Mouse (Mus musculus) lung, embryonic 15.5 days (tissue): ENCODE measurements around the gene Cbfa2t3. TPM values are rescaled to one million over a fixed set of nuclear protein-coding genes. Genes with fewer than 3 reads are reported as not detected.
"Not testable (repeated sequence)": the region's sequence is repeated elsewhere in the genome, so short reads cannot be mapped to it uniquely, and the experiment has no call there.

Experiments
- ATAC-seq: fragments of 200-750 bp; cut with Nextera tagmentation; 2 replicates; pipeline ENCODE4 v1.8.0; 2017; ENCODE audit warnings: moderate number of reproducible peaks, borderline replicate concordance; ENCODE audit not compliant: low FRiP score, low TSS enrichment; ENCODE audit errors: extremely low read depth
- H3K27ac ChIP-seq: fragments of 300-500 bp; sonication (generic); 2 replicates; pipeline ENCODE4 v1.5.1; 2015; ENCODE audit warnings: moderate library complexity, mild to moderate bottlenecking, inconsistent platforms
- H3K27me3 ChIP-seq: fragments of 300-500 bp; sonication (generic); 2 replicates; pipeline ENCODE4 v1.6.1; 2015; ENCODE audit warnings: inconsistent platforms
- H3K36me3 ChIP-seq: fragments of 300-500 bp; sonication (generic); 2 replicates; pipeline ENCODE4 v1.6.1; 2015; ENCODE audit warnings: inconsistent platforms
- H3K4me1 ChIP-seq: fragments of 300-500 bp; sonication (generic); 2 replicates; pipeline ENCODE4 v1.6.1; 2015; ENCODE audit warnings: inconsistent platforms
- H3K4me2 ChIP-seq: fragments of 300-500 bp; sonication (generic); 2 replicates; pipeline ENCODE4 v1.6.1; 2015; ENCODE audit warnings: inconsistent platforms, mild to moderate bottlenecking, moderate library complexity
- H3K4me3 ChIP-seq: fragments of 300-500 bp; sonication (generic); 2 replicates; pipeline ENCODE4 v1.5.1; 2015; ENCODE audit warnings: mild to moderate bottlenecking, inconsistent platforms
- H3K9ac ChIP-seq: fragments of 300-500 bp; sonication (generic); 2 replicates; pipeline ENCODE4 v1.6.1; 2015; ENCODE audit warnings: inconsistent platforms
- H3K9me3 ChIP-seq: fragments of 300-500 bp; sonication (generic); 2 replicates; pipeline ENCODE4 v1.6.1; 2016; ENCODE audit warnings: inconsistent platforms
- WGBS: fragments of 180-500 bp; shearing (Covaris S2); methylation state at CpG from one replicate; pipeline ENCODE4 v1.1.7; 2015; 5-methylcytosine and 5-hydroxymethylcytosine counted together
- polyA plus RNA-seq: library from polyadenylated mRNA; unstranded; fragments of >200 nt; fragmentation: Nextera tagmentation; extraction: Ambion mirVana; gene quantifications from 2 replicates; pipeline ENCODE4 v1.2.1, GENCODE M21; 2015

Gene Cbfa2t3
- polyA plus RNA-seq, 1 experiment from 2014 or later = 5.4 TPM

DNA sequence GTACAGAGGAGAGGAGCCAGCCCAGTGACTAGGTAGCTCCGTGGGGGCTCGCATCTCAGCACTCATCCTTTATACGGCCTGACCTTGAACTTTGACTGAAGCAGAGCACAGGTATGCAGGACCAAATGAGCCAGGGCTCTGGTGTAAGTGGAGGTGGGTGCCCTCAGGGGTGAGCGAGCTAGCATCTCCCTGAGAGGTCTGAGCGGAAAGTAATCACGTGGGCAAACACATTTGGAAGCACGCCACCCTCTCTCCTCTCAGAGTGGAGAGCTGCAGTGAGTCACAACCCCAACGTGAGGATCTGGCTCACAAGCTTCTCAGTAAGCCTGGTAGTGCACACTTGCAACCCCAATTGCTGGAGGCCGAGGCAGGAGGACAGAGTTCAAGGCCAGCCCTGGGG lies 56.8 kb downstream of the Cbfa2t3 start:
- H3K4me2 ChIP-seq = no peak overlapping the region
- H3K9me3 ChIP-seq = no peaks in the 10 kb centered on the region
- H3K4me3 ChIP-seq = no peak overlapping the region
- H3K27me3 ChIP-seq = 0 out of 2 replicates have a peak, but pooled peaks cover 6% of the 10 kb centered on the region
- no peak for ATAC-seq
- no peak overlapping the region for H3K9ac ChIP-seq
- H3K27ac ChIP-seq = no peak overlapping the region
- 46% methylated on average over 9 of the region's 9 CpGs for WGBS
- H3K4me1 ChIP-seq = peaks cover 44% of the 10 kb centered on the region
- H3K36me3 ChIP-seq = no peaks in the 10 kb centered on the region

- 58% methylated on average over 15 of the region's 15 CpGs for WGBS
Observed at GRCm38 (mm10) chr8:122641406-122641805, 57.5 kb downstream of the Cbfa2t3 start.

GRCm38 (mm10) chr8:122640825-122641224 lies 58.1 kb downstream of the Cbfa2t3 start:
- Histone ChIP-seq H3K27me3 (0 out of 2 replicates have a peak, but pooled peaks cover 6% of the 10 kb centered on the region), H3K27ac (no peak overlapping the region), H3K4me2 (no peak overlapping the region), H3K9ac (no peak overlapping the region), H3K36me3 (no peaks in the 10 kb centered on the region), H3K4me3 (no peak overlapping the region), H3K4me1 (peaks cover 50% of the 10 kb centered on the region), H3K9me3 (no peaks in the 10 kb centered on the region)
- no peak for ATAC-seq
- 80% methylated on average over 4 of the region's 4 CpGs for WGBS

More at GRCm38 (mm10) chr8:122641406-122641805, 57.5 kb downstream of the Cbfa2t3 start:
- H3K27ac ChIP-seq = no peak overlapping the region
- H3K9ac ChIP-seq = no peak overlapping the region
- ATAC-seq = no peak
- no peaks in the 10 kb centered on the region for H3K9me3 ChIP-seq
- H3K4me3 ChIP-seq = no peak overlapping the region
- H3K4me1 ChIP-seq = peaks cover 50% of the 10 kb centered on the region
- 0 out of 2 replicates have a peak, but pooled peaks cover 6% of the 10 kb centered on the region for H3K27me3 ChIP-seq
- H3K4me2 ChIP-seq = no peak overlapping the region
- no peaks in the 10 kb centered on the region for H3K36me3 ChIP-seq

DNA sequence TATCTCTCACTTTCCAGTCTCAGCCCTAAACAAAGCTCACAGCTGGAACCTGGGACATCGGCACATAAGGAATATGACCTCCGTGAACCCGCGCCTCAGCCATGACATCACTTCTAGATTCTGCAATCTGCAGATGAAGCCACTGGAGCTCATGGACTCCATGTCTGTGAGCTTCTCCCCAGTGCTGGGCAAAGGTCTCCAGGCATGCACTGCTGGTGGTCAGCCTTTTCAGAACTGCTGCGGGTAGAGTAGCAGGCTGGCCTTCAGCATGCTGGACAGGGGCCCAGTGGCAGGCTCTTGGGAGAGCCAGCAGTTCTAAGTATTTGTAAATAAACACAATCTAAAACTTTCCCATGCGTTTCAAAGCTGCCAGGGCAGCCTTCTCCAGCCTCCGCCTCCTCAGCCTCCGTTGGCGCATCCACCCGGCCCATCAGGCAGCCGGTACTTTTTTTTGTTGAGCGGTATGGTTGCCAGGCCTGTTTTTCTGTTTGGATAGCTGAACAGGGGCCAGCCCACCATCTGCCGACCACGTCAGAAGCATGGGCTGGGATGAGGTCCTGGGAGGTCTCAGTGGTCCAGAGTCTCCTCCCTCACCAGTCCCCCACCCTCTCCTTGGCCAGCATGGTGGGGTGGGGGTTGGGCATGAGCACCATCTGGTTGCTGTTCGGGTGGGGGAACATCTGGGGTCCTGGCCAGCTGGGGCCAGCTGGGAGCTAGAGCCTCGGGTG lies 59.2 kb downstream of the Cbfa2t3 start:
- H3K4me2 ChIP-seq = 0 out of 2 replicates have a peak overlapping the region, but pooled peaks have one; percentile 6
- H3K4me1 ChIP-seq = peaks cover 50% of the 10 kb centered on the region
- H3K9me3 ChIP-seq = no peaks in the 10 kb centered on the region
- H3K27me3 ChIP-seq = no peaks in the 10 kb centered on the region
- peak overlapping the region; percentile 26 for H3K27ac ChIP-seq
- H3K9ac ChIP-seq = no peak overlapping the region
- peak; percentile 84 for ATAC-seq
- WGBS = 19% methylated on average over 16 of the region's 16 CpGs
- H3K36me3 ChIP-seq = peaks cover 3% of the 10 kb centered on the region; the same call in 1 of the 2 replicates
- H3K4me3 ChIP-seq = no peak overlapping the region

DNA sequence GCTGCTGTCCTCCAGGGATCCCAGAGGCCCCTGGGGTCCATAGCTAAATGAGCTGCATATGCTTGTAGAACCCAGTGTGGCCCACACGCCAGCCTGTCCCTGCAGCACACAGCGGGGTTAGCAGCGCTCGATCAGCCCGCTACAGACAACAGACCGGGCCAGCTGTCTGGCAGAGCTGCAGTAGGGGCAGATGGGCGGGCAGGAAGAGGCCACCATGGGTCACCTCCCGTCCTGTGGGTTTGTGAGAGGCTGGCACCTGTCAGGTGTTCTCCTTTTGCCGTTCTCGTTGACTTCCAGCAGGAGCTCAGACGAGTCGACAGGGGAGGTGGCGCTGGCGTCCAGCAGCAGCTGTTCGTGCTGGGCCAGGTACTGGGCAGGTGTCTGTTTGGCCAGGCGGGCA lies 60.3 kb downstream of the Cbfa2t3 start:
- H3K27ac ChIP-seq = no peak overlapping the region
- no peaks in the 10 kb centered on the region for H3K9me3 ChIP-seq
- H3K36me3 ChIP-seq = peaks cover 6% of the 10 kb centered on the region; the same call in 1 of the 2 replicates
- H3K4me3 ChIP-seq = no peak overlapping the region
- H3K27me3 ChIP-seq = no peaks in the 10 kb centered on the region
- H3K4me1 ChIP-seq = peaks cover 50% of the 10 kb centered on the region
- no peak overlapping the region for H3K4me2 ChIP-seq
- WGBS = 75% methylated on average over 16 of the region's 16 CpGs
- no peak overlapping the region for H3K9ac ChIP-seq
- no peak for ATAC-seq

GRCm38 (mm10) chr8:122637230-122637629 lies 61.7 kb downstream of the Cbfa2t3 start:
- Histone ChIP-seq H3K27ac (no peak overlapping the region), H3K9me3 (no peaks in the 10 kb centered on the region), H3K4me2 (no peak overlapping the region), H3K36me3 (peaks cover 7% of the 10 kb centered on the region; the same call in 1 of the 2 replicates), H3K4me1 (peaks cover 46% of the 10 kb centered on the region), H3K9ac (no peak overlapping the region), H3K27me3 (no peaks in the 10 kb centered on the region), H3K4me3 (no peak overlapping the region)
- ATAC-seq = no peak
- WGBS = 83% methylated on average over 9 of the region's 9 CpGs

DNA sequence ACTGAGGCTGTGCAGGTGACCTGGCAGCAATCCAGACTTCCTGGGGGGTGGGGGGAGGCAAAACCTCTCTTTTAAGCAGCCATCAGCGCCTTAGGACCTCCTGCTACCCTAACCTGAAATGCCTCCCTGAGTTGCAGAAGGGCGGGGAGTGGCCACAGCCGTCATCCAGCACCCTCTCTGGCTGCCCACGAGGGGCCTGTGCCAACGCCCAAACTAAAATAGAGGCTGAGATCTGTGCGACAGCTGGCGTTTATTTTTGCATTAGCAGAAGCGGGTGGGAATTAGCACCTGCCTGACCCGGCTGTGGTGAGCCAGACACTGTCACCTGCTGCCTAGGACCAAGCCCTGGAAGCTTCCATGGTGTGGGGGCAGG lies 62.1 kb downstream of the Cbfa2t3 start:
- Histone ChIP-seq H3K9ac (no peak overlapping the region), H3K27ac (no peak overlapping the region), H3K4me2 (no peak overlapping the region), H3K27me3 (no peaks in the 10 kb centered on the region), H3K36me3 (peaks cover 7% of the 10 kb centered on the region; the same call in 1 of the 2 replicates), H3K4me1 (peaks cover 42% of the 10 kb centered on the region), H3K9me3 (no peaks in the 10 kb centered on the region), H3K4me3 (no peak overlapping the region)
- no peak for ATAC-seq
- WGBS = 38% methylated on average over 9 of the region's 9 CpGs

DNA sequence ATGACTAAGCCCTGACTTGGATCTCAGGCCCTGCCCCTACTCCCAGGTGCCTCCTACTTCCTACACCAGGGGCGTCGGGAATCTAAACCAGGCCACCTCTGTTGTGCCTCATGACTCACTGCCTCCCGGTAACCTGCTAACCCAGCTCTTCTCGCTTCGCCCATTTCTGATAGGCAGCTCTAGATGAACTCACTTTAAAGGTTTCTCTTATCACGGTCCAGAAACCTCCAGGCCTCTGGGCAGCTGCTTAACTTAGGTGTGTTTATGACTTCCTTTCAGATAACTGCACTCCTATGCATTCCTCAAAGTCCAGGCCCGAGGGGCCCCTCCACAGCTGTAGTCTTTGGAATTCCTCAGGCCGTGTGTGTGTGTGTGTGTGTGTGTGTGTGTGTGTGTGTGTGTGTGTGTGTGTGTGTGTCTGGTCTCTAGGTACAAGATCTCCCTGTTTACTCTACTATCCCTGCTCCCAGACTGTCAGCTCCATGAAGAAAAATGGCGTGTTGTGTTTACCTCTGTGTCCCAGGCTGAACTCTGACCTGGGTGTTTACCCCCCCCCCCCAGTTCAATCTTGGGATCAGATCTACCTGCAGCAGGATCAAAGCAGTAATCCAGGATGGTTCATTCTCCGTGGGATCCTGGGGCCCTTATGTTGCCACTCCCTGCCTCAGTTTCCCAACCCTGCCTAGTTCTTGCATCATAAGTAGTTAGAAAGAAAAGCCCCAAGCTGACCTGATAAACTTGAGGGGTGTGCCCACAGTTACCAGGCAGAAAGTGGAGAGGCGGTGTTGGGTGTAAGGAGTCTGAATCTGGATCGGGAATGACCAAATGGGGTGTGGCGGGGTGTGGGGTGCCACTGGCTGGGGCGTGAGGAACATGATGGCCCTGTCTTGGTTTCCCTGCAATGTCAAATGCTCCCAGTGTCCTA lies 62.8 kb downstream of the Cbfa2t3 start:
- no peaks in the 10 kb centered on the region for H3K27me3 ChIP-seq
- peaks cover 35% of the 10 kb centered on the region for H3K4me1 ChIP-seq
- 41% methylated on average over 14 of the region's 14 CpGs for WGBS
- no peak overlapping the region for H3K9ac ChIP-seq
- H3K4me3 ChIP-seq = no peak overlapping the region
- no peak overlapping the region for H3K27ac ChIP-seq
- ATAC-seq = no peak
- no peaks in the 10 kb centered on the region for H3K9me3 ChIP-seq
- H3K4me2 ChIP-seq = no peak overlapping the region
- peaks cover 7% of the 10 kb centered on the region; the same call in 1 of the 2 replicates for H3K36me3 ChIP-seq

DNA sequence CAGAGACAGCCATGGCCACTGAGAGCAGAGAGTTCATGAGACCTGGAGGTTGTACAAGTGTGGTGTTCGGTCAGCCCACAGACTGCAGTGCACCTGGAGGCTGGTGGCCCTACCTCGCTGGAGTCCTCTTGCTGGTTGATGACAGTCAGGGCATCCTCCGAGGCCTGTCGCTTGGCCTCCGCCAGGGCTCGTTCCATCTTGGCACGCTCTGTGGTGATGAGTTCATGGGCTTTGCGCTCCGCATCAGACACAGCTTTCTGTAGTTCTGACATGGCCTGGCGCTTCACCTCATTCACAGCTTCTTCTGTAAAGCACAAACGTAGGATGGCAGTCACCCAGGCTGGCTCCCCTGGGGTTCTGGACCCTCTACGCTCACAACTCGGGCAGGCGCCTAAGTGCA lies 65.7 kb downstream of the Cbfa2t3 start:
- no peak overlapping the region for H3K4me3 ChIP-seq
- H3K27ac ChIP-seq = no peak overlapping the region
- peaks cover 13% of the 10 kb centered on the region; the same call in 1 of the 2 replicates for H3K4me1 ChIP-seq
- no peak for ATAC-seq
- no peak overlapping the region for H3K9ac ChIP-seq
- WGBS = 88% methylated on average over 14 of the region's 14 CpGs
- H3K27me3 ChIP-seq = 0 out of 2 replicates have a peak, but pooled peaks cover 3% of the 10 kb centered on the region
- no peak overlapping the region for H3K4me2 ChIP-seq
- peaks cover 7% of the 10 kb centered on the region; the same call in 1 of the 2 replicates for H3K36me3 ChIP-seq
- no peaks in the 10 kb centered on the region for H3K9me3 ChIP-seq

- not testable (repeated sequence) for H3K9me3 ChIP-seq
- 65% methylated on average over 3 of the region's 3 CpGs for WGBS
Observed at GRCm38 (mm10) chr8:122632134-122632533, 66.8 kb downstream of the Cbfa2t3 start.

DNA sequence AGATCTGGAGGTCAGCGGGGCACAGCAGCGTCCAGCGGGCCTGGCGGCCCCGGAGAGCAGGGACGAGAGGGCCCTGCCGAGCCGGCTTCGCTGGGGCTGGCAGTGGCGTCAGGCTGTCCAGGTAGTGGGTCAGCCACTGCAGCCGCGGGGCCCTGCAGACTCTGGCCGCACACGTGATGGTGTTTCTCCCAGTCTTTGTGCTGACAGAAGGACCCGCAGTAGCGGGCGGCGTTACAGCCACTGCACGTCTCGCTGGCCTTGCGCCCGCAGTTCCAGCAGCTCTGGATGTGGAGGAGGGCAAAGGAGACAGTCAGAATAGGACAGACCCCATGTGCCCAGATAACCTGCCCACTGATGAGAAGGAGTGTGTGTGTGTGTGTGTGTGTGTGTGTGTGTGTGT lies 68.2 kb downstream of the Cbfa2t3 start:
- H3K9me3 ChIP-seq = no peaks in the 10 kb centered on the region
- H3K4me2 ChIP-seq = 0 out of 2 replicates have a peak overlapping the region, but pooled peaks have one; percentile 18
- H3K27ac ChIP-seq = no peak overlapping the region
- peaks cover 3% of the 10 kb centered on the region; the same call in 1 of the 2 replicates for H3K27me3 ChIP-seq
- peaks cover 7% of the 10 kb centered on the region; the same call in 1 of the 2 replicates for H3K36me3 ChIP-seq
- no peak for ATAC-seq
- peaks cover 4% of the 10 kb centered on the region; the same call in 1 of the 2 replicates for H3K4me1 ChIP-seq
- 53% methylated on average over 22 of the region's 22 CpGs for WGBS
- no peak overlapping the region for H3K9ac ChIP-seq
- H3K4me3 ChIP-seq = no peak overlapping the region

More at GRCm38 (mm10) chr8:122632134-122632533, 66.8 kb downstream of the Cbfa2t3 start:
- H3K4me1 ChIP-seq = peaks cover 10% of the 10 kb centered on the region; the same call in 1 of the 2 replicates
- not testable (repeated sequence) for H3K27me3 ChIP-seq, ATAC-seq, H3K4me3 ChIP-seq, H3K36me3 ChIP-seq, H3K9ac ChIP-seq, H3K4me2 ChIP-seq, H3K27ac ChIP-seq
